Mouse (Mus musculus) megakaryocyte, embryonic 14.5 days (primary cell): ENCODE measurements around the gene St5. TPM values are rescaled to one million over a fixed set of nuclear protein-coding genes. Genes with fewer than 3 reads are reported as not detected.

ENCODE experiments used
- H3K27me3 ChIP-seq: replicated peaks from 2 replicates; pipeline ENCODE3; 2012; ENCODE audit warnings: inconsistent platforms
- H3K36me3 ChIP-seq: replicated peaks from 2 replicates; pipeline ENCODE3; 2012; ENCODE audit warnings: low read length, inconsistent platforms, mixed read lengths
- H3K4me1 ChIP-seq: 2 replicates; pipeline ENCODE4 v1.6.1; 2012; ENCODE audit warnings: inconsistent platforms
- H3K4me3 ChIP-seq: replicated peaks from 2 replicates; pipeline ENCODE3; 2012; ENCODE audit warnings: moderate library complexity, mild to moderate bottlenecking, inconsistent platforms
- H3K9me3 ChIP-seq: 2 replicates; pipeline ENCODE4 v1.6.1; 2012; ENCODE audit warnings: inconsistent platforms
- FLI1 ChIP-seq: IDR thresholded peaks from 2 replicates; pipeline ENCODE4 v1.6.1; 2012; ENCODE audit warnings: low read length, inconsistent platforms, mixed read lengths
- GATA1 ChIP-seq: IDR thresholded peaks from 3 replicates; pipeline ENCODE4 v1.6.1; 2012; ENCODE audit warnings: mixed read lengths, low read length, inconsistent platforms, borderline replicate concordance
- polyA plus RNA-seq: library from polyadenylated mRNA; stranded (reverse); fragments of >175 nt; gene quantifications from 2 replicates; pipeline ENCODE4 v1.2.3, GENCODE M21; 2012; ENCODE audit warnings: low replicate concordance; ENCODE audit not compliant: insufficient read depth

St5 gene
- polyA plus RNA-seq, 1 experiment, result 1.1 TPM

GRCm38 (mm10) chr7:109562676-109563075 is 140.7 kb downstream of the St5 start:
- peaks cover 28% of the 10 kb centered on the region for H3K4me1 ChIP-seq
- peaks cover 13% of the 10 kb centered on the region for H3K9me3 ChIP-seq
- TF ChIP-seq GATA1 (no peak), FLI1 (no peak)
- peaks cover 2% of the 10 kb centered on the region for H3K27me3 ChIP-seq
- H3K4me3 ChIP-seq, result no peak overlapping the region
- peaks cover 9% of the 10 kb centered on the region for H3K36me3 ChIP-seq

GRCm38 (mm10) chr7:109562154-109562599 is 141.2 kb downstream of the St5 start:
- TF ChIP-seq FLI1 (no peak), GATA1 (no peak)
- Histone ChIP-seq H3K4me1 (peaks cover 26% of the 10 kb centered on the region), H3K27me3 (peaks cover 1% of the 10 kb centered on the region), H3K36me3 (peaks cover 9% of the 10 kb centered on the region), H3K4me3 (no peak overlapping the region), H3K9me3 (peaks cover 13% of the 10 kb centered on the region)

- TF ChIP-seq FLI1, result no peak
- no peak for TF ChIP-seq GATA1
- H3K27me3 ChIP-seq, result peaks cover 1% of the 10 kb centered on the region
- peaks cover 13% of the 10 kb centered on the region for H3K9me3 ChIP-seq
- no peak overlapping the region for H3K4me3 ChIP-seq
- H3K4me1 ChIP-seq, result peaks cover 24% of the 10 kb centered on the region
- peaks cover 15% of the 10 kb centered on the region for H3K36me3 ChIP-seq
These were observed 141.8 kb downstream of the St5 start for GRCm38 (mm10) chr7:109561466-109562153.

- Histone ChIP-seq H3K4me3 (no peak overlapping the region), H3K9me3 (peaks cover 3% of the 10 kb centered on the region), H3K36me3 (peaks cover 18% of the 10 kb centered on the region), H3K4me1 (peaks cover 26% of the 10 kb centered on the region), H3K27me3 (peaks cover 1% of the 10 kb centered on the region)
- TF ChIP-seq GATA1, result no peak
- TF ChIP-seq FLI1, result no peak
These were observed 143.9 kb downstream of the St5 start for GRCm38 (mm10) chr7:109559536-109559935.

GRCm38 (mm10) chr7:109546726-109547125 is 156.7 kb downstream of the St5 start:
- Histone ChIP-seq H3K4me1 (peaks cover 57% of the 10 kb centered on the region), H3K36me3 (peaks cover 38% of the 10 kb centered on the region), H3K27me3 (peaks cover 7% of the 10 kb centered on the region), H3K9me3 (no peaks in the 10 kb centered on the region), H3K4me3 (no peak overlapping the region)
- TF ChIP-seq GATA1 (no peak), FLI1 (no peak)

- peaks cover 63% of the 10 kb centered on the region for H3K4me1 ChIP-seq
- no peak overlapping the region for H3K4me3 ChIP-seq
- no peaks in the 10 kb centered on the region for H3K9me3 ChIP-seq
- H3K36me3 ChIP-seq, result peaks cover 42% of the 10 kb centered on the region
- TF ChIP-seq GATA1, result no peak
- TF ChIP-seq FLI1, result no peak
- H3K27me3 ChIP-seq, result peaks cover 7% of the 10 kb centered on the region
These were observed 157.2 kb downstream of the St5 start for GRCm38 (mm10) chr7:109546186-109546585.

GRCm38 (mm10) chr7:109545255-109545993 is 158.0 kb downstream of the St5 start:
- Histone ChIP-seq H3K4me3 (no peak overlapping the region), H3K36me3 (peaks cover 49% of the 10 kb centered on the region), H3K4me1 (peaks cover 58% of the 10 kb centered on the region), H3K9me3 (no peaks in the 10 kb centered on the region), H3K27me3 (peaks cover 7% of the 10 kb centered on the region)
- TF ChIP-seq FLI1, result no peak

- H3K4me3 ChIP-seq, result no peak overlapping the region
- H3K36me3 ChIP-seq, result peaks cover 54% of the 10 kb centered on the region
- no peak for TF ChIP-seq FLI1
- no peak for TF ChIP-seq GATA1
These were observed 158.6 kb downstream of the St5 start for GRCm38 (mm10) chr7:109544792-109545191.

GRCm38 (mm10) chr7:109542364-109542628 is 161.1 kb downstream of the St5 start:
- Histone ChIP-seq H3K27me3 (peaks cover 8% of the 10 kb centered on the region), H3K4me3 (peak overlapping the region; percentile 2), H3K9me3 (no peaks in the 10 kb centered on the region), H3K36me3 (peaks cover 62% of the 10 kb centered on the region), H3K4me1 (peaks cover 32% of the 10 kb centered on the region)
- TF ChIP-seq FLI1 (no peak), GATA1 (no peak)

More at GRCm38 (mm10) chr7:109544792-109545191, 158.6 kb downstream of the St5 start:
- H3K4me1 ChIP-seq, result peaks cover 51% of the 10 kb centered on the region
- no peaks in the 10 kb centered on the region for H3K9me3 ChIP-seq
- peaks cover 7% of the 10 kb centered on the region for H3K27me3 ChIP-seq
